Mouse (Mus musculus): ENCODE results near the gene Ryr3. TPM values are rescaled to one million over a fixed set of nuclear protein-coding genes. Genes with fewer than 3 reads are reported as not detected.

Ryr3 gene
- polyA plus RNA-seq (2014; fragmentation: Nextera tagmentation; extraction: Ambion mirVana): 8.1 and 14.1 TPM in 2 replicates

DNA sequence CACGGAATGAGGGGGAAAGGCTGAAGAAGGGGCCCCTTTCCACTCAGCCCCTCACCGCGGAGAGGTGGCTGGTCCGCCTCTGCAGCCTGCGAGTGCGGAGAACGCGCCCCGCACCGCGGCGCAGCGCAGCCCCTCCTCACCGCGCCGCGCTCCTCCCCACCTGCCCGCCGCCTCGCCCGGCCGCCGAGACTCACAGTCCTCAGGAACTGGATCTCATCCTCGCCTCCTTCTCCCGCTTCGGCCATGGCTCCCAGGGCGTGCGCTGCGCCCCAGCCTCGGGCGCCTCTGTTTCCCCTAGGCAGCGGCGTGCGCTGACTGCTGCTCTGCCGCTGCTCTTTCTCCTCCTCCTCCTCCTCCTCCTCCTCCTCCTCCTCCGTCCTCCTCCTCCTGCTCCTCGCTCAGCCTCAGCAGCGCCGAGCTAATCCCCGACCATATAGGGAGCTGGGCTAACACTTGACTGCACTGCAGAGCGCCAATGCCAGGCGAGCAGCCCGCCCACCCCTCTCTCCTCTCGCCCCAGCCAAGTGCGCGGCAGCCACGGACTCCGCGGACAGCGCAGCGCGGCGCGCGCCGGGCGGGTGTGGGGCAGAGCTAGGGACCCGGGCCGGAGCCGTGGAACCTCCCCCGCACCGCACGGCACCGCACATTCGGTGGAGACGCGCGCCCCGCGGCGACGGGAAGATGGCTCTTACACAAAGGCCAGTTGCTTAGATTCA, at the start of gene Ryr3:
Gene Ryr3 (minus strand): TSS at position 351 of the 716 bp plus-strand sequence.
- peak; percentile 97 for ATAC-seq (ENCODE audit: low read depth)
- H3K4me2 ChIP-seq (ENCODE audit: low read depth, low read length): peak within 1 kb of the TSS; percentile 47
- H3K9ac ChIP-seq (replicated peaks; ENCODE audit: low read depth, low read length): peak within 1 kb of the TSS; percentile 69
- no peaks in the 10 kb centered on the region for H3K36me3 ChIP-seq (ENCODE audit: control insufficient read depth, insufficient read depth, low read length)
- peak within 1 kb of the TSS; percentile 78 for H3K27ac ChIP-seq (ENCODE audit: low read depth, low read length)
- WGBS: under 1% methylated on average over 52 of the region's 72 CpGs
- H3K27me3 ChIP-seq (ENCODE audit: control insufficient read depth, insufficient read depth, low read length): no peaks in the 10 kb centered on the region; the same call in 1 of the 2 replicates
- no peaks in the 10 kb centered on the region for H3K9me3 ChIP-seq (ENCODE audit: control insufficient read depth, low read length)
- no peaks in the 10 kb centered on the region for H3K4me1 ChIP-seq (ENCODE audit: control insufficient read depth, insufficient read depth, low read length)
- peak within 1 kb of the TSS; percentile 57 for H3K4me3 ChIP-seq (ENCODE audit: low read depth, low read length)

DNA sequence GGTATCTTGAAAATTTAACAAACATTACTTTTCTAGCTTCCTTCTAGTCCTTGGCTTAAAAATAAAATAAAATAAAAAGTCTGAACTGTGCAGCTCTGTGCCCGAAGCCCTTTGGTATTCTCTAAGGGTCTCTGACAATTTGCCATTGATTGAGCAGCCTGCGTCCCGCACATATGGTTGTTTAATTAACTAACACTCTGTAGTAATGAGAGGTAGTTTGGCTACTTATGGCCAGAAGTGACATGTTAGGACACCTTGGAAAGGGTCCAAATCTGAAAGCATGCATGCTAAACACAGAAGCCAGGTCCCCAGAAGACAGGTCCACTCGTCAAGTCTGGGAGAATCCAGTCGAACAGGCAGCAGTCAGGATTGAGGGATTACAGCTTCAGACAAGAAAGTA, 22.0 kb upstream of the Ryr3 start:
- Histone ChIP-seq H3K36me3 (ENCODE audit: control insufficient read depth, insufficient read depth, low read length) (no peaks in the 10 kb centered on the region), H3K9me3 (ENCODE audit: control insufficient read depth, low read length) (no peaks in the 10 kb centered on the region), H3K4me3 (ENCODE audit: low read depth, low read length) (no peak overlapping the region), H3K9ac (replicated peaks; ENCODE audit: low read depth, low read length) (no peak overlapping the region), H3K27ac (ENCODE audit: low read depth, low read length) (no peak overlapping the region), H3K4me2 (ENCODE audit: low read depth, low read length) (no peak overlapping the region), H3K4me1 (ENCODE audit: control insufficient read depth, insufficient read depth, low read length) (no peaks in the 10 kb centered on the region), H3K27me3 (ENCODE audit: control insufficient read depth, insufficient read depth, low read length) (no peaks in the 10 kb centered on the region)
- no peak; the same call in 1 of the 2 replicates for ATAC-seq (ENCODE audit: low read depth)
- WGBS: 48% methylated on average over 5 of the region's 5 CpGs

DNA sequence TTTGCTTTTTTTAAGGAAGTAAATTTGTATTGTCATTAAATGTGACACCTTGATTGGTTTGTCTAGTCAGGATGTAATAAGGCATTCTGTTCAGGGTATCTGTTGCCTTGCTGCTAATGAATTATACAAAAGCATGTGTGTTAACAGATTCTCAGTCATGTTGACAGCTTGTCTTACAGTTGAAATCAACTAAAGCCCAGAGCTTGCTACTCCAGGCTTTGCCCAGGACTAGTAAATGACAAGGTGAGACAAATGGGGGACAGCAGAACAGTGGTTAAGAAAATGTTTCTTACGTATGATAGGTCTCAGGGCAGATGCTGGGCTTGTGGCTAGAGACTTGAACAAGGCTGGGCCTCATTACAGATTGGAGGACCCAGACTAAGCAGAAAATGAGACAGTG, 20.1 kb upstream of the Ryr3 start:
- 57% methylated on average over 1 of the region's 1 CpGs for WGBS
- Histone ChIP-seq H3K9ac (replicated peaks; ENCODE audit: low read depth, low read length) (no peak overlapping the region), H3K4me1 (ENCODE audit: control insufficient read depth, insufficient read depth, low read length) (no peaks in the 10 kb centered on the region), H3K4me2 (ENCODE audit: low read depth, low read length) (no peak overlapping the region), H3K27ac (ENCODE audit: low read depth, low read length) (no peak overlapping the region), H3K4me3 (ENCODE audit: low read depth, low read length) (no peak overlapping the region), H3K9me3 (ENCODE audit: control insufficient read depth, low read length) (no peaks in the 10 kb centered on the region), H3K36me3 (ENCODE audit: control insufficient read depth, insufficient read depth, low read length) (no peaks in the 10 kb centered on the region), H3K27me3 (ENCODE audit: control insufficient read depth, insufficient read depth, low read length) (no peaks in the 10 kb centered on the region)
- ATAC-seq (ENCODE audit: low read depth): no peak

DNA sequence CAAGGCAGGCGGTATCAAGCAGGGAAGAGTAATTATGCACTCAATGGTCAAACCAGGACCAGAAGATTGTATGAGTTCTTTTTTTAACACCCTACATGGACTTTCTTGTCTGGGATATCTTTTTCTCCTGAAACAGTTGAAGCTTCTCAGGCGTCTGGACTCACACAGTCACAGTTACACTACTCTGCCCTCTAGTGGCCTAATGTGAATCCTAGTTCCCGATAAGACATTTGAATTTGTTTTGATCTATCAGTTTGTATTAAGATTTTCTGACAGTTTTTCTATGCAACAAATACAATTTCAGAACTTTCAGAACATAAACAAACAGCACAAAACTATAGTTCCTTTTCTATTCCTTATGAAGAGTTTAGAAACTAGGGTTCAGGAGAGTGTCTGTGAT, 17.7 kb upstream of the Ryr3 start:
- WGBS: 29% methylated on average over 3 of the region's 3 CpGs
- ATAC-seq (ENCODE audit: low read depth): peak; percentile 81; the same call in 1 of the 2 replicates
- H3K4me2 ChIP-seq (ENCODE audit: low read depth, low read length): no peak overlapping the region

DNA sequence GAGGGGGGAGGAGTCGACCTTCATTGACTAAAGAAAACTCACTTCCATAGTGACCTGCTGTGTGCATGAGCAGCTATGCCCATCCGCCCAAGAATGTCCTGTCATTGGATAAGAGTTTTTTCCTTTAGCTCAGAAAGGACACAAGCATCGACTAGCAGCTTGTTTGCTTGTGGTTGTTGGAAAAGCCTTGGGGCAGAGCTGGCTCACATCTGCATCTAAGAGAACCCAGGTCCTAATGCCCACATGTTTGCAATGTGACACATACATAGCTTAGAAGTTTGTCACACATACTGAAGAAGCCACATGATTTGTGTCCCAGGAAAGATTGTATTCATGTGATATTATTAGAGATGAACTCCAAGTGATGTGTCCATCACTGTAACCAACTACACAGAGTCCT, 16.5 kb upstream of the Ryr3 start:
- Histone ChIP-seq H3K4me3 (ENCODE audit: low read depth, low read length) (no peak overlapping the region), H3K4me2 (ENCODE audit: low read depth, low read length) (no peak overlapping the region), H3K27ac (ENCODE audit: low read depth, low read length) (no peak overlapping the region), H3K9ac (replicated peaks; ENCODE audit: low read depth, low read length) (no peak overlapping the region), H3K27me3 (ENCODE audit: control insufficient read depth, insufficient read depth, low read length) (no peaks in the 10 kb centered on the region), H3K9me3 (ENCODE audit: control insufficient read depth, low read length) (no peaks in the 10 kb centered on the region), H3K4me1 (ENCODE audit: control insufficient read depth, insufficient read depth, low read length) (no peaks in the 10 kb centered on the region), H3K36me3 (ENCODE audit: control insufficient read depth, insufficient read depth, low read length) (no peaks in the 10 kb centered on the region)
- 60% methylated on average over 3 of the region's 3 CpGs for WGBS
- no peak for ATAC-seq (ENCODE audit: low read depth)

More for the DNA sequence above, 17.7 kb upstream of the Ryr3 start:
- Histone ChIP-seq H3K27me3 (ENCODE audit: control insufficient read depth, insufficient read depth, low read length) (no peaks in the 10 kb centered on the region), H3K4me3 (ENCODE audit: low read depth, low read length) (no peak overlapping the region), H3K36me3 (ENCODE audit: control insufficient read depth, insufficient read depth, low read length) (no peaks in the 10 kb centered on the region), H3K27ac (ENCODE audit: low read depth, low read length) (no peak overlapping the region), H3K4me1 (ENCODE audit: control insufficient read depth, insufficient read depth, low read length) (no peaks in the 10 kb centered on the region), H3K9ac (replicated peaks; ENCODE audit: low read depth, low read length) (no peak overlapping the region), H3K9me3 (ENCODE audit: control insufficient read depth, low read length) (no peaks in the 10 kb centered on the region)

DNA sequence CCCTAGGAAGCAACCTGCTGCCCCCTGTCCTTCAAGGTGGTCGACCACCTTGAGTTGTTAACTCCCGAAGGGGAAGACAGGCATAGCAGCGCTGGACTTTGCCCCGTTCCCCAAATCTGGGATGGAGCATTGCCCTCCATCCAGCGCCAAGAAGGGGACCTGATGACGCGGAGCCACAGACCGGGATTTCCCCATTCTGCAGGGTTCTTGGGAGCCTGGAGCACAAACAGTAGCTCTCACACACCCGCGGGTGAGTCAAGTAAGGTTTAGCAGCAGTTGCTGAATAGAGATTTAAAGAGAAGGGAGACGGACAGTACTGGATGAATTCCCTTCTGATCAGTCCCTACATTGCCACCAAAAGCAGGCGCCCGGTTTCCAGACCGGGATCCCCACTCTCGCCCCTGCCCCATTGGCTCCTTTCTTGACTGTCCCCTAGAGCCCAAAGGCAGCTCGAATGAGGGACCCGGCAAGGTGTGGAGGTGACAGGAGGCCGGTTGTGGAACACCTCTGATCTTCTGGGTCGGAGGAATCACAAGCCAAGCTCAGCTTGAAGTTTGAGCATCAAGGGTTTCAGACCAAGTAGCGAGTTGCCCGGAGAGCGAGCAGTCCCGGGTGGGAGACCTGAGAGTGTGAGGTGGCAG, 671 bp downstream of the Ryr3 start:
- Histone ChIP-seq H3K4me2 (ENCODE audit: low read depth, low read length) (peak overlapping the region; percentile 47), H3K27ac (ENCODE audit: low read depth, low read length) (no peak overlapping the region), H3K9ac (replicated peaks; ENCODE audit: low read depth, low read length) (peak overlapping the region; percentile 69), H3K4me3 (ENCODE audit: low read depth, low read length) (peak overlapping the region; percentile 57), H3K9me3 (ENCODE audit: control insufficient read depth, low read length) (no peaks in the 10 kb centered on the region), H3K4me1 (ENCODE audit: control insufficient read depth, insufficient read depth, low read length) (no peaks in the 10 kb centered on the region), H3K27me3 (ENCODE audit: control insufficient read depth, insufficient read depth, low read length) (no peaks in the 10 kb centered on the region; the same call in 1 of the 2 replicates), H3K36me3 (ENCODE audit: control insufficient read depth, insufficient read depth, low read length) (no peaks in the 10 kb centered on the region)
- 3% methylated on average over 23 of the region's 23 CpGs for WGBS
- ATAC-seq (ENCODE audit: low read depth): peak; percentile 2

DNA sequence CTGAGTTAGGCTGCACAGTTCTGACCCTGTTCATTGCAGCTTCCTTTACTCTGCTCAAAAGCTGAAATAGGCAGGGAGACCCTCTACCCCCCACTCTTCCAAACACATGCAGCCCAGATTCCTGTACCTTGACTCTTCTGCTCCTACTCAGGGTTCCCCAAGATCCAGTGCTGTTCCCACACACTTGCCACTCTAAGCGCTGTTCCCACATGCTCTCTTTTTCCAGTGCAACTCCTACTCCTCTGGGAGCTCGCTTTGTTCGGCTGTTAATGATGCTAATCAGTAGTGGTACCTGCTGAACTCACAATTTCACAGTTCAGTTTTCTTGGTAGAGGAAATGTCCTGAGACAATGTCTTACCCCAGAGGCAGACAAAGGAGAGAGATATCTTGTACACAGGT, 6.9 kb downstream of the Ryr3 start:
- 81% methylated on average over 3 of the region's 3 CpGs for WGBS
- Histone ChIP-seq H3K9ac (replicated peaks; ENCODE audit: low read depth, low read length) (no peak overlapping the region), H3K9me3 (ENCODE audit: control insufficient read depth, low read length) (no peaks in the 10 kb centered on the region), H3K27me3 (ENCODE audit: control insufficient read depth, insufficient read depth, low read length) (no peaks in the 10 kb centered on the region; the same call in 1 of the 2 replicates), H3K4me3 (ENCODE audit: low read depth, low read length) (no peak overlapping the region), H3K27ac (ENCODE audit: low read depth, low read length) (no peak overlapping the region), H3K4me1 (ENCODE audit: control insufficient read depth, insufficient read depth, low read length) (no peaks in the 10 kb centered on the region), H3K4me2 (ENCODE audit: low read depth, low read length) (no peak overlapping the region), H3K36me3 (ENCODE audit: control insufficient read depth, insufficient read depth, low read length) (no peaks in the 10 kb centered on the region)
- ATAC-seq (ENCODE audit: low read depth): no peak

DNA sequence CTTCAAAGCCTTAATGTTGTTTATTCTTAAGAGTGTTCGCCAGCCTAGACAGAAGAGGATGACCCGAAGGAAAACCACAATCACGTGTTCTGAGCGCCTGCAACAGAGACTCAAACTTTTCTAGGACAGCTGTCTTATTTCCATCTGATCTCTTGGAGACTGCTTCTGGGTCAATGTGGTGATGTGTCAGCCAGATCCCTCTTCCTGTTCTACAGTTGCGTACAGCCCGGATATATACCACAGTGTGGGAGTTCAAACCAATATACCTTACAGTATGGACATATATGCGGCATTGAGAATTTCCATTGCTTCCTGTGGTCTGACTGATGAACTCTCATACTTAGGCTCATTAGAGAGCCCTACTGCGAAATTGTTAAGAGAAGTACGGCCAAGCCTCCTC, 7.6 kb downstream of the Ryr3 start:
- Histone ChIP-seq H3K9me3 (ENCODE audit: control insufficient read depth, low read length) (no peaks in the 10 kb centered on the region), H3K4me1 (ENCODE audit: control insufficient read depth, insufficient read depth, low read length) (no peaks in the 10 kb centered on the region), H3K4me3 (ENCODE audit: low read depth, low read length) (no peak overlapping the region), H3K27ac (ENCODE audit: low read depth, low read length) (no peak overlapping the region), H3K9ac (replicated peaks; ENCODE audit: low read depth, low read length) (no peak overlapping the region), H3K36me3 (ENCODE audit: control insufficient read depth, insufficient read depth, low read length) (no peaks in the 10 kb centered on the region), H3K4me2 (ENCODE audit: low read depth, low read length) (no peak overlapping the region), H3K27me3 (ENCODE audit: control insufficient read depth, insufficient read depth, low read length) (no peaks in the 10 kb centered on the region)
- ATAC-seq (ENCODE audit: low read depth): no peak
- 95% methylated on average over 9 of the region's 9 CpGs for WGBS

DNA sequence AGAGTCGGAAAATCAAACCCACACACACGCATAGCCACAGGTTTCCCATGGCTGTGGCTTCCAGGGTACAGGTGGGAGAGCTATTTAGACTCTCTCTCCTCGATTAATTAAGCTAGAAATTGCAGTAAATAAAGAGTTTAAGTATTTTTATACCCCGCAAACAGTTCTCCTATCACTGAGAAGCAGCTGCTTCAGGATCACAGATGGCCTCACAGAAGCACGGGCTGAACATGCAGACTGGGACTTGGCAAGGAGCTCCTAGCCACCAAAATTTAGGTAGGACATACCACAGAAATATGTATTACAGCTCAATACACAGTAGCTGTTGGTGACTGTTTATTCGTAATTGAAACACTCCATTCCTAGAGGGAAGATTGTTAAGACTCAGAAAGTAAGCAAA, 14.0 kb downstream of the Ryr3 start:
- WGBS: 81% methylated on average over 6 of the region's 6 CpGs
- no peaks in the 10 kb centered on the region for H3K36me3 ChIP-seq (ENCODE audit: control insufficient read depth, insufficient read depth, low read length)
- H3K4me1 ChIP-seq (ENCODE audit: control insufficient read depth, insufficient read depth, low read length): no peaks in the 10 kb centered on the region
- H3K9ac ChIP-seq (replicated peaks; ENCODE audit: low read depth, low read length): no peak overlapping the region
- ATAC-seq (ENCODE audit: low read depth): no peak
- no peaks in the 10 kb centered on the region for H3K9me3 ChIP-seq (ENCODE audit: control insufficient read depth, low read length)
- no peaks in the 10 kb centered on the region for H3K27me3 ChIP-seq (ENCODE audit: control insufficient read depth, insufficient read depth, low read length)
- no peak overlapping the region for H3K27ac ChIP-seq (ENCODE audit: low read depth, low read length)
- H3K4me3 ChIP-seq (ENCODE audit: low read depth, low read length): no peak overlapping the region
- H3K4me2 ChIP-seq (ENCODE audit: low read depth, low read length): no peak overlapping the region
